Mouse (Mus musculus) liver, postnatal 0 days (tissue): Measurements from ENCODE around the gene Hap1.

ENCODE experiments used
- CTCF ChIP-seq: sonication (generic); IDR thresholded peaks from 2 replicates; pipeline ENCODE4 v1.5.1; 2016; ENCODE audit warnings: antibody characterized with exemption, low read depth
- EP300 ChIP-seq: IDR thresholded peaks from 2 replicates; pipeline ENCODE4 v1.6.1; 2016; ENCODE audit warnings: antibody characterized with exemption, low read depth, mild to moderate bottlenecking

- TF ChIP-seq CTCF (no peak), EP300 (no peak)
These were observed 20.1 kb upstream of the Hap1 start for GRCm38 (mm10) chr11:100376005-100376404.
